Mouse (Mus musculus) heart, embryonic 14.5 days (tissue): Measurements from ENCODE around the gene Foxn3. TPM values are rescaled to one million over a fixed set of nuclear protein-coding genes. Genes with fewer than 3 reads are reported as not detected.

ENCODE experiments used
- ATAC-seq: fragments of 200-750 bp; cut with Nextera tagmentation; 2 replicates; pipeline ENCODE4 v1.8.0; 2017; ENCODE audit warnings: low read depth, moderate TSS enrichment; ENCODE audit not compliant: insufficient number of reproducible peaks, insufficient read depth, low FRiP score
- H3K27ac ChIP-seq, 2 experiments: fragments of 200-500 bp in 1 of 2; fragments of 300-500 bp in 1 of 2; sonication (generic) in 1 of 2; replicated peaks in 1 of 2; 2 replicates each; pipeline ENCODE4 v1.5.1; 2012 to 2014; ENCODE audit warnings: low read depth in 2 of 2, low read length in 2 of 2, control low read depth in 1 of 2, mild to moderate bottlenecking in 1 of 2, mixed read lengths in 1 of 2; ENCODE audit not compliant: control insufficient read depth in 1 of 2, insufficient read depth in 1 of 2
- H3K27me3 ChIP-seq: fragments of 300-500 bp; sonication (generic); 2 replicates; pipeline ENCODE4 v1.6.1; 2014; ENCODE audit warnings: mild to moderate bottlenecking, low read length, control low read depth; ENCODE audit not compliant: control insufficient read depth, insufficient read depth
- H3K36me3 ChIP-seq: fragments of 300-500 bp; sonication (generic); 2 replicates; pipeline ENCODE4 v1.6.1; 2014; ENCODE audit warnings: mild to moderate bottlenecking, control low read depth, low read length, mixed read lengths; ENCODE audit not compliant: control insufficient read depth, insufficient read depth
- H3K4me1 ChIP-seq, 2 experiments: fragments of 200-500 bp in 1 of 2; fragments of 300-500 bp in 1 of 2; sonication (generic) in 1 of 2; 2 replicates each; pipeline ENCODE4 v1.6.1; 2012 to 2014; ENCODE audit warnings: low read length in 2 of 2, control low read depth in 1 of 2, mixed read lengths in 1 of 2; ENCODE audit not compliant: control insufficient read depth in 2 of 2, insufficient read depth in 2 of 2
- H3K4me2 ChIP-seq: fragments of 300-500 bp; sonication (generic); 2 replicates; pipeline ENCODE4 v1.6.1; 2014; ENCODE audit warnings: mild to moderate bottlenecking, low read length
- H3K4me3 ChIP-seq, 2 experiments: fragments of 200-500 bp in 1 of 2; fragments of 300-500 bp in 1 of 2; sonication (generic) in 1 of 2; 2 replicates each; pipeline ENCODE4 v1.5.1; 2012 to 2014; ENCODE audit warnings: low read length in 2 of 2, mild to moderate bottlenecking in 2 of 2, control low read depth in 1 of 2, low read depth in 1 of 2, moderate library complexity in 1 of 2; ENCODE audit not compliant: control insufficient read depth in 1 of 2, insufficient read depth in 1 of 2
- H3K9ac ChIP-seq: fragments of 300-500 bp; sonication (generic); 2 replicates; pipeline ENCODE4 v1.6.1; 2014; ENCODE audit warnings: mild to moderate bottlenecking, low read length
- H3K9me3 ChIP-seq: fragments of 300-500 bp; sonication (generic); 2 replicates; pipeline ENCODE4 v1.6.1; 2016; ENCODE audit warnings: low read length, control low read depth; ENCODE audit not compliant: control insufficient read depth
- WGBS: fragments of 180-500 bp; shearing (Covaris S2); extraction: QIAGEN DNeasy Blood & Tissue Kit; methylation state at CpG from one replicate; pipeline ENCODE4 v1.1.7; 2014; 5-methylcytosine and 5-hydroxymethylcytosine counted together
- polyA plus RNA-seq: library from polyadenylated mRNA; unstranded; fragments of >200 nt; fragmentation: Nextera tagmentation; extraction: Ambion mirVana; gene quantifications from 2 replicates; pipeline ENCODE4 v1.2.1, GENCODE M21; 2014

The Foxn3 gene
- polyA plus RNA-seq, 1 experiment from 2014 or later: 81.0 TPM

GRCm38 (mm10) chr12:99326157-99326556, 237.2 kb downstream of the Foxn3 start:
- Histone ChIP-seq H3K9ac (no peak overlapping the region), H3K27me3 (no peaks in the 10 kb centered on the region), H3K9me3 (no peaks in the 10 kb centered on the region), H3K4me1 (peaks cover 24 to 40% of the 10 kb centered on the region in 2 experiments), H3K27ac (0 out of 4 replicates have a peak overlapping the region, but pooled peaks of 1 of the 2 experiments have one; percentile 2), H3K4me2 (peak overlapping the region; percentile 20), H3K4me3 (no peak overlapping the region), H3K36me3 (no peaks in the 10 kb centered on the region)
- no peak for ATAC-seq
- WGBS: 35% methylated on average over 8 of the region's 8 CpGs

GRCm38 (mm10) chr12:99321633-99322431, 241.6 kb downstream of the Foxn3 start:
- Histone ChIP-seq H3K27ac (no peak overlapping the region), H3K4me2 (no peak overlapping the region), H3K36me3 (0 out of 2 replicates have a peak, but pooled peaks cover 3% of the 10 kb centered on the region), H3K27me3 (no peaks in the 10 kb centered on the region), H3K9me3 (no peaks in the 10 kb centered on the region), H3K4me1 (peaks cover 15 to 42% of the 10 kb centered on the region in 2 experiments), H3K4me3 (no peak overlapping the region), H3K9ac (no peak overlapping the region)
- no peak for ATAC-seq
- 78% methylated on average over 12 of the region's 12 CpGs for WGBS

- WGBS: 89% methylated on average over 3 of the region's 3 CpGs
- Histone ChIP-seq H3K36me3 (0 out of 2 replicates have a peak, but pooled peaks cover 3% of the 10 kb centered on the region), H3K27me3 (no peaks in the 10 kb centered on the region), H3K9me3 (no peaks in the 10 kb centered on the region), H3K9ac (no peak overlapping the region), H3K4me1 (peaks cover 12 to 34% of the 10 kb centered on the region in 2 experiments), H3K27ac (no peak overlapping the region), H3K4me3 (no peak overlapping the region), H3K4me2 (no peak overlapping the region)
- ATAC-seq: no peak
Measured at GRCm38 (mm10) chr12:99320966-99321496, 242.4 kb downstream of the Foxn3 start.

GRCm38 (mm10) chr12:99319896-99320295, 243.5 kb downstream of the Foxn3 start:
- Histone ChIP-seq H3K36me3 (0 out of 2 replicates have a peak, but pooled peaks cover 3% of the 10 kb centered on the region), H3K27ac (no peak overlapping the region), H3K4me2 (no peak overlapping the region), H3K4me3 (no peak overlapping the region), H3K4me1 (peaks cover 8 to 27% of the 10 kb centered on the region in 2 experiments), H3K27me3 (no peaks in the 10 kb centered on the region), H3K9ac (no peak overlapping the region), H3K9me3 (no peaks in the 10 kb centered on the region)
- ATAC-seq: no peak
- 72% methylated on average over 2 of the region's 2 CpGs for WGBS

DNA sequence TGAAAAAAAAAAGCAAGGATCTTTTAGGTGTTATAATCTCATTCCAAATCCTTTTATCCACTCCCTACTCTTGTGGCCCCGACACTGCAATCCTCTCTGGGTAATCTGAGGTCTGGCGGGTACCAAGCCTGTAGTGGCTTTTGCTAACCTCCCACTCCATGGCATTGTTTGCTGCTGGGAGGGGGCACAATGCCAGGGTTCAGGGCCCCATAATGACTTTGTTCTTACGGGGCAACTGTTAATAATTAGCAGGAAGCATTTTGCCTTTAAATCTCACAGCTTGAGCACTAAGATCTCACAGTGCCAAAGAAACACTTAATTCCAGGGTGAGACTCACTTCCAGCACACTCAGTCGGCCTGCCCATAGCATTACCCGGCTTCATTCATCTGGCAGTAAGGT, 244.2 kb downstream of the Foxn3 start:
- H3K4me1 ChIP-seq: peaks cover 8 to 27% of the 10 kb centered on the region in 2 experiments
- 0 out of 2 replicates have a peak, but pooled peaks cover 3% of the 10 kb centered on the region for H3K36me3 ChIP-seq
- no peak overlapping the region for H3K27ac ChIP-seq
- H3K9ac ChIP-seq: no peak overlapping the region
- 77% methylated on average over 5 of the region's 5 CpGs for WGBS
- ATAC-seq: no peak
- H3K9me3 ChIP-seq: no peaks in the 10 kb centered on the region
- no peaks in the 10 kb centered on the region for H3K27me3 ChIP-seq
- no peak overlapping the region for H3K4me2 ChIP-seq
- no peak overlapping the region for H3K4me3 ChIP-seq

DNA sequence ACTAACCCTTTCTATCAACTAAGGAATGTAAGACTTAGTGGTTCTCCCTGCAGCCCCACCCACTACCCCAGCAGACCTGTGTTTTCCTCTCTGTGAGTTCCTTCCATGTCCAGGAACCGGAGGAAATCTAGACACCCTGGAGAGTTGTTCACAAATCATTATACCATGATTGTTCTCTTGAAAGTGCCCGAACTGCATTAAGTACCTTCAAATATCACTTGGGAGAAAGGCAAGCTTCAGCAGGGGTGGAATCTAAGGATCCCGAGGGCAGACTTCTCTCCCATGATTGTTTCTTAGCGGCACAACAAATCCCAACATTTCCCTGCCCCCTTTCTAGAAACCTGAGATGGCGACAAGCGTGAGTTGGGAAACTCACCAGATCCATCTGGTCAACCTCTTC, 247.5 kb downstream of the Foxn3 start:
- no peak overlapping the region for H3K4me3 ChIP-seq
- no peaks in the 10 kb centered on the region for H3K9me3 ChIP-seq
- 90% methylated on average over 6 of the region's 6 CpGs for WGBS
- 0 out of 2 replicates have a peak, but pooled peaks cover 5% of the 10 kb centered on the region for H3K36me3 ChIP-seq
- H3K4me2 ChIP-seq: no peak overlapping the region
- ATAC-seq: no peak
- H3K9ac ChIP-seq: no peak overlapping the region
- H3K27ac ChIP-seq: no peak overlapping the region
- H3K4me1 ChIP-seq: peaks cover 8 to 23% of the 10 kb centered on the region in 2 experiments
- no peaks in the 10 kb centered on the region for H3K27me3 ChIP-seq

- 0 out of 2 replicates have a peak, but pooled peaks cover 6% of the 10 kb centered on the region for H3K36me3 ChIP-seq
- no peak for ATAC-seq
- no peaks in the 10 kb centered on the region for H3K9me3 ChIP-seq
- no peaks in the 10 kb centered on the region for H3K27me3 ChIP-seq
- no peak overlapping the region for H3K9ac ChIP-seq
- peaks cover 4 to 13% of the 10 kb centered on the region in 2 experiments for H3K4me1 ChIP-seq
- 50% methylated on average over 5 of the region's 5 CpGs for WGBS
- H3K4me2 ChIP-seq: no peak overlapping the region
- no peak overlapping the region for H3K4me3 ChIP-seq
- no peak overlapping the region for H3K27ac ChIP-seq
Measured at GRCm38 (mm10) chr12:99314817-99315216, 248.6 kb downstream of the Foxn3 start.
